Mouse (Mus musculus): Measurements from ENCODE around the gene Zfp706. TPM values are rescaled to one million over a fixed set of nuclear protein-coding genes. Genes with fewer than 3 reads are reported as not detected.
A peak's percentile ranks its signal among the peaks of the same experiment; 100 is the strongest.

The Zfp706 gene
- polyA plus RNA-seq, 1 experiment: 245 TPM

- Histone ChIP-seq H3K4me3 (ENCODE audit: low read depth, low read length) (no peak overlapping the region), H3K36me3 (ENCODE audit: control insufficient read depth, insufficient read depth, low read length, poor library complexity, severe bottlenecking) (peaks cover 38% of the 10 kb centered on the region)
Observed at GRCm38 (mm10) chr15:36994665-36995064, 12.9 kb downstream of the Zfp706 start.

DNA sequence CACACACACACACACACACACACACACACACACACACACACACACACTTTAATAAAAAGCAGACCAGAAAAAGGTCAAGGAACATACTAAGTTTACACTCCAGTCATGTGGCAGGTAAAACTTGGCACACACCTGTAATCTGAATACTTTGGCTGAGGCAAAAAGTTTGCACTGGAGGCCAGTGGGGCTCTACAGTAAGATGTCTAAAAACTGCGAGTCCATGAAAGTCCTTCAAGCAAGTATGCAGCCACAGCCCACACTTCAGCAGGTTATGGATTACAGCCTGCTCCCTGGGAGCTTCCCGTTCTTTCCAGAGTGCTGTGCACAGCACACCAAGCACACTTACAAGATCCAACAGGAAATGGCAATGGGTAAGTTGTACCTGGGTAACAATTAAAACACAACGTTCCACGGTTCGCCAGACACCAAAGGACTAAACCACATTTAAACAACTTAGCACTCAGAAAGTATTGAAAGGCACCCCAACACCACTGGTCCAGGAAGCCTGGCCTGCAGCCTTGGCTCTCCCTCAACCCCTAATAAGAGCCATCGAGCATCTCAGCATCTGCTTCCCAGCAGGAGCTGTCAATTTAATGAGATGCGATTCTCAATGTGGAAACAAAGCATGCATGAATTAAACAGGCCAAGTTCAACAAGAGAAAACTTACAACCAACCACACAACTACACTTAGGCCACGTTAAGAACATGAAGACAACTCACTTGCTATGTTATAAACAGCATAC lies 14.0 kb downstream of the Zfp706 start:
- no peak overlapping the region for H3K27ac ChIP-seq (ENCODE audit: insufficient read depth, low read length)
- peaks cover 27% of the 10 kb centered on the region for H3K36me3 ChIP-seq (ENCODE audit: control insufficient read depth, insufficient read depth, low read length, poor library complexity, severe bottlenecking)
- H3K4me3 ChIP-seq (ENCODE audit: low read depth, low read length): no peak overlapping the region
- H3K9me3 ChIP-seq (replicated peaks; ENCODE audit: control insufficient read depth, insufficient read depth, low read length, poor library complexity, severe bottlenecking): peaks cover 33% of the 10 kb centered on the region
- peaks cover 5% of the 10 kb centered on the region for H3K4me1 ChIP-seq (ENCODE audit: control insufficient read depth, insufficient read depth, low read length)
- no peak for TF ChIP-seq POLR2A (IDR thresholded peaks at IDR 0.05; ENCODE audit: insufficient read depth, low read length)
- no peak for TF ChIP-seq CTCF (IDR thresholded peaks at IDR 0.05; ENCODE audit: low read depth, low read length)
- TF ChIP-seq EP300 (IDR thresholded peaks at IDR 0.05; ENCODE audit: insufficient read depth, low read depth, low read length): no peak
- no peak overlapping the region for H3K9ac ChIP-seq (ENCODE audit: low read depth, poor library complexity, severe bottlenecking)
- no peaks in the 10 kb centered on the region for H3K27me3 ChIP-seq (ENCODE audit: control insufficient read depth, insufficient read depth, low read length, poor library complexity, severe bottlenecking)

More at GRCm38 (mm10) chr15:36994665-36995064, 12.9 kb downstream of the Zfp706 start:
- H3K4me1 ChIP-seq (ENCODE audit: control insufficient read depth, insufficient read depth, low read length): peaks cover 5% of the 10 kb centered on the region
- H3K9me3 ChIP-seq (replicated peaks; ENCODE audit: control insufficient read depth, insufficient read depth, low read length, poor library complexity, severe bottlenecking): peaks cover 44% of the 10 kb centered on the region
- no peak overlapping the region for H3K27ac ChIP-seq (ENCODE audit: insufficient read depth, low read length)
- no peaks in the 10 kb centered on the region for H3K27me3 ChIP-seq (ENCODE audit: control insufficient read depth, insufficient read depth, low read length, poor library complexity, severe bottlenecking)
- H3K9ac ChIP-seq (ENCODE audit: low read depth, poor library complexity, severe bottlenecking): no peak overlapping the region
- TF ChIP-seq POLR2A (IDR thresholded peaks at IDR 0.05; ENCODE audit: insufficient read depth, low read length): no peak
- no peak for TF ChIP-seq EP300 (IDR thresholded peaks at IDR 0.05; ENCODE audit: insufficient read depth, low read depth, low read length)

DNA sequence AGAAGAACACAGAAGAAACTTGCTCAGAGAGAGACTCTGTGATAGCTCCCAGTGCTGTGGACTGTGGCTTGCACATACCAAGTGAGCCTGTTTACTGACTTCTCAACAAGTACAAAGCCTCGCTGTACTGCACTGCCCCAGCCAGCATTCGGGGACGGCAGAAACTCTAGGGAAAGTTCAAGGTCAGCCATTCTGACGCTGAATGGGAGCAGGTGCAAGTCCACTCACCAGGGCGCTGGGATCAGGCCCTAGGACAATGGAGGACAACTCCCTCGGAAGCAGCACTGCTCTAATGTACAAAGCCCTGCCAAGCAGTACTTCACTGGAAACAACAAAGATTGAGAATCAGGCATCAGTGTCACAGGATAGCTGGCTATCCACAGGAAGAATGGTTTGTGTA lies 16.2 kb downstream of the Zfp706 start:
- Histone ChIP-seq H3K9ac (ENCODE audit: low read depth, poor library complexity, severe bottlenecking) (no peak overlapping the region), H3K27ac (ENCODE audit: insufficient read depth, low read length) (peak overlapping the region; percentile 91), H3K27me3 (ENCODE audit: control insufficient read depth, insufficient read depth, low read length, poor library complexity, severe bottlenecking) (no peaks in the 10 kb centered on the region), H3K36me3 (ENCODE audit: control insufficient read depth, insufficient read depth, low read length, poor library complexity, severe bottlenecking) (peaks cover 12% of the 10 kb centered on the region), H3K4me3 (ENCODE audit: low read depth, low read length) (no peak overlapping the region), H3K4me1 (ENCODE audit: control insufficient read depth, insufficient read depth, low read length) (peaks cover 5% of the 10 kb centered on the region), H3K9me3 (replicated peaks; ENCODE audit: control insufficient read depth, insufficient read depth, low read length, poor library complexity, severe bottlenecking) (peaks cover 18% of the 10 kb centered on the region)
- no peak for TF ChIP-seq POLR2A (IDR thresholded peaks at IDR 0.05; ENCODE audit: insufficient read depth, low read length)
- TF ChIP-seq CTCF (IDR thresholded peaks at IDR 0.05; ENCODE audit: low read depth, low read length): no peak
- TF ChIP-seq EP300 (IDR thresholded peaks at IDR 0.05; ENCODE audit: insufficient read depth, low read depth, low read length): peak; percentile 98

DNA sequence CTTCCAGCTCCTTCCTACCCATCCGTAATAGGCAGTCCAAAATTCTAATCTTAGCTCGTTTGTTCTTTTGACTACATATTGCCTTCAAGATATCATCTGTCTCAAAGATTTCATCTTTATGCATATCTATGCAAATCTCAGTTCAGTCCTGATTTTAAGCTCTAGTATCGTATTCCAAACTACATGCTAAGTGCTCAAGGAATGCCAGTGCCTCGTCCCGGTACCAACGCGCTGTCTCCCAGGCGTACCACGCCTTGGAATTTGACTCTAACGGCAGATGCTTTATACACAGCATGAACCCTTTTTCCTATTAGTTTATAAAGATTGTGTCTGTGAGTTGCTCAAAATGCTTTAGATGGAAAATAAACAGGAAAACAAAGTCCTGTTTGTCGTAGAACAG lies 17.7 kb downstream of the Zfp706 start:
- Histone ChIP-seq H3K9ac (ENCODE audit: low read depth, poor library complexity, severe bottlenecking) (no peak overlapping the region), H3K27ac (ENCODE audit: insufficient read depth, low read length) (no peak overlapping the region), H3K36me3 (ENCODE audit: control insufficient read depth, insufficient read depth, low read length, poor library complexity, severe bottlenecking) (peaks cover 10% of the 10 kb centered on the region), H3K4me3 (ENCODE audit: low read depth, low read length) (no peak overlapping the region), H3K9me3 (replicated peaks; ENCODE audit: control insufficient read depth, insufficient read depth, low read length, poor library complexity, severe bottlenecking) (peaks cover 12% of the 10 kb centered on the region), H3K27me3 (ENCODE audit: control insufficient read depth, insufficient read depth, low read length, poor library complexity, severe bottlenecking) (no peaks in the 10 kb centered on the region), H3K4me1 (ENCODE audit: control insufficient read depth, insufficient read depth, low read length) (peaks cover 6% of the 10 kb centered on the region)
- no peak for TF ChIP-seq POLR2A (IDR thresholded peaks at IDR 0.05; ENCODE audit: insufficient read depth, low read length)
- TF ChIP-seq EP300 (IDR thresholded peaks at IDR 0.05; ENCODE audit: insufficient read depth, low read depth, low read length): no peak
- no peak for TF ChIP-seq CTCF (IDR thresholded peaks at IDR 0.05; ENCODE audit: low read depth, low read length)

- no peak overlapping the region for H3K4me3 ChIP-seq (ENCODE audit: low read depth, low read length)
- H3K9me3 ChIP-seq (replicated peaks; ENCODE audit: control insufficient read depth, insufficient read depth, low read length, poor library complexity, severe bottlenecking): peaks cover under 1% of the 10 kb centered on the region
- no peaks in the 10 kb centered on the region for H3K27me3 ChIP-seq (ENCODE audit: control insufficient read depth, insufficient read depth, low read length, poor library complexity, severe bottlenecking)
- H3K36me3 ChIP-seq (ENCODE audit: control insufficient read depth, insufficient read depth, low read length, poor library complexity, severe bottlenecking): 0 out of 2 replicates have a peak, but pooled peaks cover under 1% of the 10 kb centered on the region
- H3K27ac ChIP-seq (ENCODE audit: insufficient read depth, low read length): no peak overlapping the region
- peaks cover 8% of the 10 kb centered on the region for H3K4me1 ChIP-seq (ENCODE audit: control insufficient read depth, insufficient read depth, low read length)
- TF ChIP-seq POLR2A (IDR thresholded peaks at IDR 0.05; ENCODE audit: insufficient read depth, low read length): no peak
- no peak for TF ChIP-seq EP300 (IDR thresholded peaks at IDR 0.05; ENCODE audit: insufficient read depth, low read depth, low read length)
- TF ChIP-seq CTCF (IDR thresholded peaks at IDR 0.05; ENCODE audit: low read depth, low read length): no peak
- no peak overlapping the region for H3K9ac ChIP-seq (ENCODE audit: low read depth, poor library complexity, severe bottlenecking)
Observed at GRCm38 (mm10) chr15:36988718-36989115, 18.9 kb downstream of the Zfp706 start.

GRCm38 (mm10) chr15:36987976-36988717 lies 19.4 kb downstream of the Zfp706 start:
- no peaks in the 10 kb centered on the region for H3K36me3 ChIP-seq (ENCODE audit: control insufficient read depth, insufficient read depth, low read length, poor library complexity, severe bottlenecking)
- H3K4me3 ChIP-seq (ENCODE audit: low read depth, low read length): no peak overlapping the region
- no peaks in the 10 kb centered on the region for H3K27me3 ChIP-seq (ENCODE audit: control insufficient read depth, insufficient read depth, low read length, poor library complexity, severe bottlenecking)
- H3K27ac ChIP-seq (ENCODE audit: insufficient read depth, low read length): no peak overlapping the region
- peaks cover 8% of the 10 kb centered on the region for H3K4me1 ChIP-seq (ENCODE audit: control insufficient read depth, insufficient read depth, low read length)
- no peaks in the 10 kb centered on the region for H3K9me3 ChIP-seq (replicated peaks; ENCODE audit: control insufficient read depth, insufficient read depth, low read length, poor library complexity, severe bottlenecking)
- no peak overlapping the region for H3K9ac ChIP-seq (ENCODE audit: low read depth, poor library complexity, severe bottlenecking)
- no peak for TF ChIP-seq CTCF (IDR thresholded peaks at IDR 0.05; ENCODE audit: low read depth, low read length)
- TF ChIP-seq EP300 (IDR thresholded peaks at IDR 0.05; ENCODE audit: insufficient read depth, low read depth, low read length): no peak
- TF ChIP-seq POLR2A (IDR thresholded peaks at IDR 0.05; ENCODE audit: insufficient read depth, low read length): no peak

All from ES-Bruce4 (cell line).